Mouse (Mus musculus) liver, embryonic 13.5 days (tissue): ENCODE measurements at regions not wholly inside any gene's neighbourhood (a gene's known extent, or its start where the extent isn't known, plus 50 kb on each side); places are given as distances from the start of the nearest gene placed in this dataset.
A peak's percentile ranks its signal among the peaks of the same experiment; 100 is the strongest.
"Not testable (repeated sequence)": the region's sequence is repeated elsewhere in the genome, so short reads cannot be mapped to it uniquely, and the experiment has no call there.

ENCODE experiments used
- ATAC-seq: fragments of 200-750 bp; cut with Nextera tagmentation; 2 replicates; pipeline ENCODE4 v1.8.0; 2017; ENCODE audit warnings: low read depth, mild to moderate bottlenecking, moderate number of reproducible peaks, moderate library complexity
- DNase-seq: peaks from one replicate; pipeline ENCODE4 v3.0.0; 2022
- H3K27ac ChIP-seq: fragments of 300-500 bp; sonication (generic); 2 replicates; pipeline ENCODE4 v1.5.1; 2015; ENCODE audit warnings: moderate library complexity, mild to moderate bottlenecking, inconsistent platforms
- H3K27me3 ChIP-seq: fragments of 300-500 bp; sonication (generic); 2 replicates; pipeline ENCODE4 v1.6.1; 2015; ENCODE audit warnings: mild to moderate bottlenecking, inconsistent platforms
- H3K36me3 ChIP-seq: fragments of 300-500 bp; sonication (generic); 2 replicates; pipeline ENCODE4 v1.6.1; 2015; ENCODE audit warnings: mild to moderate bottlenecking, inconsistent platforms
- H3K4me1 ChIP-seq: fragments of 300-500 bp; sonication (generic); replicated peaks from 2 replicates; pipeline ENCODE4 v1.6.1; 2015; ENCODE audit warnings: inconsistent platforms
- H3K4me2 ChIP-seq: fragments of 300-500 bp; sonication (generic); 2 replicates; pipeline ENCODE4 v1.6.1; 2015; ENCODE audit warnings: inconsistent platforms, mild to moderate bottlenecking, moderate library complexity
- H3K4me3 ChIP-seq: fragments of 300-500 bp; sonication (generic); replicated peaks from 2 replicates; pipeline ENCODE4 v1.5.1; 2015; ENCODE audit warnings: mild to moderate bottlenecking, inconsistent platforms
- H3K9ac ChIP-seq: fragments of 300-500 bp; sonication (generic); 2 replicates; pipeline ENCODE4 v1.6.1; 2015; ENCODE audit warnings: mild to moderate bottlenecking, inconsistent platforms
- H3K9me3 ChIP-seq: fragments of 300-500 bp; sonication (generic); replicated peaks from 2 replicates; pipeline ENCODE4 v1.6.1; 2016; ENCODE audit warnings: inconsistent platforms
- WGBS: fragments of 180-500 bp; shearing (Covaris S2); methylation state at CpG from one replicate; pipeline ENCODE4 v1.1.7; 2015; ENCODE audit not compliant: insufficient replicate concordance; 5-methylcytosine and 5-hydroxymethylcytosine counted together

DNA sequence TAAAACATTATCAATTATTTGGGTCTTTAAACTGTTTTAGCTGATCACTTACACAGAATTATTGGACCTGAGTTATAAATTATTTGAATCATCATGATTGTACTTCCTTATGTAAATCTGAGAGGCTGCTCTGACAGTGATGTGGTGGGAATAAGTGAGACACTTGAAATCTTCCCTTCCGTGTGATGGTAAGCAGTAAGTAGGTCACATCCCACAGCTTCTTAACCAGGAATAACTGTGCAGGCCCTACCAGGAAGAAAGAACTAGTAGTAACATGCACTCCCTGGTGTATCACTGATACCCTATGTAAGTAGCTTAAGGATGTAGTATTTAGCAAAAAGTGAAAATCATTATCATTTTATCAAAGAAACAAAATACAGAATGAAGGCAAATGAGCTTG is 83.5 kb downstream of the Foxa2 start:
- not testable (repeated sequence) for H3K4me2 ChIP-seq, H3K36me3 ChIP-seq, H3K27me3 ChIP-seq, H3K9ac ChIP-seq, DNase-seq, ATAC-seq, H3K4me1 ChIP-seq, H3K27ac ChIP-seq, H3K4me3 ChIP-seq, H3K9me3 ChIP-seq
- 81% methylated on average over 1 of the region's 1 CpGs for WGBS

DNA sequence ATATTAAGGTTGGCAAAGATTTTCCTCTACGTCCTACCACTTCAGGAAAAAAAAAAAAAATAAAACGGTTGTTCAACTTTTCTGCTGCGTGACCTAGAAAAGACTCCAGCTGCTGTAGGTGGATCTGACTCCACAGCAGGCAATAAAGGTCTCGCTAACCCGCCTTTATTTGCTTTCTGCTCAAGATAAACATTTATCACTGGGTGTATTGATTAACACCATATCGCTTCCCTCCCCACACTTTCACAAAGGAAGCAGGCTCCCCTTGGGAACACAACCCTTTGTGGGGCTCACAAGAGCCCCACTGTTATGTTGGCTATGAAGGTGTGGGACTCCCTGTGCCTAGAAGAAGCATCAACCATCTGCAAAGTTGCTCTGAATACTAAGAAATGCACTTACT is 85.1 kb downstream of the Foxa2 start:
- DNase-seq (no peak), ATAC-seq (no peak; the same call in 1 of the 2 replicates)
- no peak overlapping the region for H3K4me3 ChIP-seq
- no peaks in the 10 kb centered on the region for H3K9me3 ChIP-seq
- WGBS = 45% methylated on average over 6 of the region's 6 CpGs
- H3K27ac ChIP-seq = no peak overlapping the region
- no peak overlapping the region for H3K9ac ChIP-seq
- no peaks in the 10 kb centered on the region for H3K36me3 ChIP-seq
- H3K4me2 ChIP-seq = no peak overlapping the region
- H3K27me3 ChIP-seq = no peaks in the 10 kb centered on the region
- H3K4me1 ChIP-seq = peaks cover 4% of the 10 kb centered on the region; the same call in 1 of the 2 replicates

DNA sequence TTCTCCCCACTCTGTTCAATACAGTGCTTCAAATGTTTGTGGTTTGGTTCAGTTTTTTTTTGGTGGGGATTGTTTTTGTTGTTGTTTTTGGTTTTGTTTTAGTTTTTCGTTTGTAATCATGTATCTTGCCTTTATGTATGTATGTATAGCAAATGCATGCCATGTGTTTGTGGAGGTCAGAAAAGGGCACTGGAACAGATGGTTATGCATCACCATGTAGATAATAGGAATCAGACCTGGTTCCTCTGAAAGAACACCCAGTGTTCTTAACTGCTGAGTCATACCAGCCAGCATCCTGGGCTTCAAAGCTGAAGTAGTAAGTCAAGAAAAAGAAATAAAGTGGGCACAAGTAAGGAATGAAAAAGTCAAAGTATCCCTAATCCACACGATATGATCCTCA is 92.6 kb downstream of the Foxa2 start:
- no peaks in the 10 kb centered on the region for H3K27me3 ChIP-seq
- no peak overlapping the region for H3K4me2 ChIP-seq
- no peak overlapping the region for H3K9ac ChIP-seq
- no peak overlapping the region for H3K4me3 ChIP-seq
- H3K9me3 ChIP-seq = no peaks in the 10 kb centered on the region
- no peak overlapping the region for H3K27ac ChIP-seq
- DNase-seq (no peak), ATAC-seq (no peak)
- H3K36me3 ChIP-seq = no peaks in the 10 kb centered on the region
- WGBS = 43% methylated on average over 2 of the region's 2 CpGs
- no peaks in the 10 kb centered on the region for H3K4me1 ChIP-seq

DNA sequence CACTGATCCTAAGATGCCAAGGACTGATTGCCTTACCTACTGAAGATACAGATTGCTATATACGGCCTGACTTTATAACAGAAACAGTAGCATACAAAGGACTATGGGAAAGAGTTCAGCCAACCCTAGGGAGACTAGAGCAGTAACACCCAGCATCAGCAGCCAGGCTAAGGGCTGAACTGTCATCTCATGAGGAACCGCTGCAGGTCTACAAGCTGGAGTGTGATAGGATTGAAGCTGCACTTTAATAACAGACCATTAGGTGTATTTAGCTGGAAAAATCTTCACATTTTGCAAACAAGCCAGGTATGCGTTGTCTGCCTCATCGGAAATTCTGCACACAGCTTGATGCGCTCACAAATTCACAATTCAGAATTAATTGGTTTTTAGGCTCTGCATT is 95.5 kb downstream of the Foxa2 start:
- Histone ChIP-seq H3K4me2 (no peak overlapping the region), H3K27ac (no peak overlapping the region), H3K9me3 (no peaks in the 10 kb centered on the region), H3K4me3 (no peak overlapping the region), H3K9ac (no peak overlapping the region), H3K4me1 (no peaks in the 10 kb centered on the region), H3K36me3 (no peaks in the 10 kb centered on the region), H3K27me3 (no peaks in the 10 kb centered on the region)
- ATAC-seq (no peak), DNase-seq (no peak)
- 79% methylated on average over 5 of the region's 5 CpGs for WGBS

DNA sequence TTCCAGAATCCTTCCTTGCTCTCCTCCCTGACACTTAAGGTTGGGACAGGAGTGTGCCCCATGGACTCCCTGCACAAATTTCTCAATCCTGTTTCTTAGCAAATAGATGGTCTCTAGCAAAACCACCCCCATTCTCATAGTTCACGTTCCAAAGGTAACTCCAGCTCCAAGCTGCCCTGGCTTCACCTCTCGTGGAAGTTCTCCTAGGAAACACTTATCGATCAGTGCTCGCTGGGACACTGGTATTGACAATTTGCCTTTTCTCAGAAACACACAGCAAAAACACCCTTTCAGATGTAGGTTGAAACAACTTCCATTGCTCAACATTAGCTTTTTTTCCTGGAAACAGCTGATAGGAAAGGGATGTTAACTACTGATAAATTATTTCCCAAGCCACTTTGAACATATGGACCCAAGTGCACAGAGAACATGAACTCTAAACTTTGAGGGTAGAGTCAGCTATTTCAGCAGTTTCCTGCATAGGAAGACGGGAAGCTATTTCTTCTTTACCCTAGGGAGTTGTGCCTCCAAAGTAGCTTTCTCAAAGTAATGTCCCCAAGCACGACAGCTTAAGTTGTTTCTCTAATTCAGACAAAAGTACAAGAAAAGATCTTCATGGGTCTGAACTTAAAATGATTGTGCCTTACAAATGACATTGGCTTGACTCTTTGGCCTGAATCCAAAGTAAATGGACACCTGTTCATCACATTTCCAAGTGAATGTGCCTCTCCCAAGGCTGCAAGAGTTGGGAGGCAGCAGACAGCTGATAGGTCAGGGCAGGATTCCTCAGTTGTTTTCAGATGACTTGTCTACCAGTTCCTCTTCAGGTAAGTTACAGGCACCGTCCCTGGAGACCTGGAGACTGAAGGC is 102.4 kb downstream of the Foxa2 start:
- H3K27me3 ChIP-seq = no peaks in the 10 kb centered on the region
- H3K9ac ChIP-seq = no peak overlapping the region
- H3K27ac ChIP-seq = no peak overlapping the region
- H3K4me2 ChIP-seq = no peak overlapping the region
- ATAC-seq (no peak), DNase-seq (no peak)
- H3K4me1 ChIP-seq = 0 out of 2 replicates have a peak, but pooled peaks cover 3% of the 10 kb centered on the region
- H3K4me3 ChIP-seq = no peak overlapping the region
- H3K9me3 ChIP-seq = no peaks in the 10 kb centered on the region
- H3K36me3 ChIP-seq = no peaks in the 10 kb centered on the region
- WGBS = 49% methylated on average over 7 of the region's 7 CpGs

DNA sequence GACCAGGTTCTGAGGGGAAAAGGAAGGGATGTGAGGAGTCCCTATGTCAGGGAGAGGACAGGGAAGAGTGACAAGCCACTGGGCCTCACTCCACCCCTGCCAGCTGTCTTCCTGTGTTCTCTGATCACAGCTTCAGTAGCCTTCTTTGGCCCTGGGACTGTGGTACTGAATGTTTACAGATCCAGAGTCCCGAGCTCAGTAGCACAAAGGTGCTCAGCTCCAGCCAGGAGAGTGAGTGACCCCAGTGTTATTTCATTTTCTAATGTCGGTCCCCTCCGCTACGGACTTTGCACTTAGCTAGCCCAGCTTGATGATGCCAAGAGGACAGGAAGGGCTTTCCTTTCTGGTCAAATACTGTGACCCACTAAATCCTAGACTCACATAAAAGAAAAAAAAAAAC is 104.2 kb downstream of the Foxa2 start:
- H3K4me1 ChIP-seq = 0 out of 2 replicates have a peak, but pooled peaks cover 3% of the 10 kb centered on the region
- H3K36me3 ChIP-seq = no peaks in the 10 kb centered on the region
- H3K9me3 ChIP-seq = no peaks in the 10 kb centered on the region
- ATAC-seq = peak; percentile 73
- H3K27ac ChIP-seq = peak overlapping the region; percentile 39; the same call in 1 of the 2 replicates
- H3K9ac ChIP-seq = no peak overlapping the region
- no peak overlapping the region for H3K4me2 ChIP-seq
- H3K27me3 ChIP-seq = no peaks in the 10 kb centered on the region
- 58% methylated on average over 4 of the region's 4 CpGs for WGBS
- no peak overlapping the region for H3K4me3 ChIP-seq
- no peak for DNase-seq

DNA sequence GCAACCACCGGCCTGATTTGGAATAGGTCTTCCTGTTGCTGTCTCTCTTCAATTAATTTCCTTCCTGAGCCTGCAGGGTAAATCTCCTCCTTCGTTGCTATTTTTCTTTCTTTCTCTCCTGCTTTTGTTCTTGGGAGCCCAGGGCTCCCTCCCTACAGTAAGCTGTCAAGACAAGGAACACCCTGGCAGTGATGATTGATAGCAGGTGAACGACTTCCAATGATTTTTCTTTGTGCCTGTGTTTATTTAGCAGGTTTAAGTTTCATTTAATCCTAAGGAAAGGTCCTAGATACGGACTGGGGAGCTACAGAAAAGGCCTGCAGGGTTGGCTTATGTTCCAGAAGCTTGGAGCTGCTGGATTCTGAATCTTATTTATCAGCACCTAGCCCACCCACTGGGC is 105.5 kb downstream of the Foxa2 start:
- Histone ChIP-seq H3K27ac (no peak overlapping the region), H3K9ac (no peak overlapping the region), H3K9me3 (no peaks in the 10 kb centered on the region), H3K27me3 (no peaks in the 10 kb centered on the region), H3K4me2 (no peak overlapping the region), H3K36me3 (no peaks in the 10 kb centered on the region), H3K4me3 (no peak overlapping the region), H3K4me1 (0 out of 2 replicates have a peak, but pooled peaks cover 3% of the 10 kb centered on the region)
- WGBS = 18% methylated on average over 4 of the region's 4 CpGs
- no peak for ATAC-seq
- no peak for DNase-seq

DNA sequence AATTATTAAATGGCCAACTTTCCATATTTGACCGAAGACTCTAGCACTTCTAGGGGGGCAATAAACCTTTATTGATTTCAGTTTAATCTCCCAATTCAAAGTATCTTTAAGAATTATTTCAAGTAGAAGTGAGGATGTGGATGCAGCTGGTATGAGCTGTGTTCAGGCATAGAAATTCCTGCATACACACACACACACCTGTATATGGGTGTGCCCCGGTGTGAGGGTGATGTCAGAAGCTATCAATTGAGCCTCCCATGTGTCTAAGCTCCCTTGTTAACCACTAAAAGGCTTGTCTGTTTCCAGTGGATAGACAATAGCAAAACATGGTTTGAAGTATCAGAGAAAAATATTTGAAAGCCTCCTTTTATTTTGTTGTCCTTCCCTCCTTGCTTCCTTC is 114.3 kb downstream of the Foxa2 start:
- Histone ChIP-seq H3K4me1 (no peaks in the 10 kb centered on the region), H3K9me3 (no peaks in the 10 kb centered on the region), H3K27me3 (no peaks in the 10 kb centered on the region), H3K4me2 (no peak overlapping the region), H3K36me3 (no peaks in the 10 kb centered on the region), H3K27ac (no peak overlapping the region), H3K4me3 (no peak overlapping the region), H3K9ac (no peak overlapping the region)
- WGBS = 63% methylated on average over 2 of the region's 2 CpGs
- ATAC-seq (no peak), DNase-seq (no peak)

DNA sequence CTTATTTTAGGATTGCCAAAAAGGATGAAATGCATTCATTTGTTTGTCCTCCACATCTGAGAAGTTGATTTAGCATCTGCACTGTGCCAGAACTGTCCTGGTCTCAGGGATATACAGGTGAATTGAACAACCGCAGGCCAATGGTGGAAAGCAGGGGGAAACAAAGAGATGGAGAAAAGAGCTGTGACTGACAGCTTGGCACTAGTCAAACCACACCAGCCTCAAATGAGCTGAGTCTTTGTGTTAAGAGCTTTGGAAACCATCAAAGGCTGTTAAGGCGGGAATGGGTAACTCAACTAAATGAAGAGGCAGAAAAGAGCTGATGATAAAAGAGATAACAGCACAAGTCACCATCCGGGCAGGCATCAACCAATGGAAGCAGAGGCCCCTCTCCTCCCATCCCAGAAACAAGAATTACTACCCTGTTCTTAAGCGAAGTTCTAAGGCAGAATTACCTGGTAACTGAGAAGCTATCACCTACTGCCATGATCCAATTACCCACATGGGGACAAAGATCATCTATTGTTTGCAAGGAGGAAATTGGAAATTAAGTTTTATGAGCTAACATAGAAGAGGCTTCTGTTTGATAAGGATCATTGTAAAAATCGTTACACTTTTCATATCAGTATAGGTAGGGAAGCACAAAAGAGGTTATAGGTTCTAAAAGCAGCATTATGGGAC is 117.6 kb downstream of the Foxa2 start:
- DNase-seq (no peak), ATAC-seq (no peak)
- 51% methylated on average over 5 of the region's 5 CpGs for WGBS
- Histone ChIP-seq H3K4me3 (no peak overlapping the region), H3K9me3 (no peaks in the 10 kb centered on the region), H3K36me3 (no peaks in the 10 kb centered on the region), H3K4me1 (no peaks in the 10 kb centered on the region), H3K9ac (no peak overlapping the region), H3K27me3 (no peaks in the 10 kb centered on the region), H3K27ac (no peak overlapping the region), H3K4me2 (no peak overlapping the region)

DNA sequence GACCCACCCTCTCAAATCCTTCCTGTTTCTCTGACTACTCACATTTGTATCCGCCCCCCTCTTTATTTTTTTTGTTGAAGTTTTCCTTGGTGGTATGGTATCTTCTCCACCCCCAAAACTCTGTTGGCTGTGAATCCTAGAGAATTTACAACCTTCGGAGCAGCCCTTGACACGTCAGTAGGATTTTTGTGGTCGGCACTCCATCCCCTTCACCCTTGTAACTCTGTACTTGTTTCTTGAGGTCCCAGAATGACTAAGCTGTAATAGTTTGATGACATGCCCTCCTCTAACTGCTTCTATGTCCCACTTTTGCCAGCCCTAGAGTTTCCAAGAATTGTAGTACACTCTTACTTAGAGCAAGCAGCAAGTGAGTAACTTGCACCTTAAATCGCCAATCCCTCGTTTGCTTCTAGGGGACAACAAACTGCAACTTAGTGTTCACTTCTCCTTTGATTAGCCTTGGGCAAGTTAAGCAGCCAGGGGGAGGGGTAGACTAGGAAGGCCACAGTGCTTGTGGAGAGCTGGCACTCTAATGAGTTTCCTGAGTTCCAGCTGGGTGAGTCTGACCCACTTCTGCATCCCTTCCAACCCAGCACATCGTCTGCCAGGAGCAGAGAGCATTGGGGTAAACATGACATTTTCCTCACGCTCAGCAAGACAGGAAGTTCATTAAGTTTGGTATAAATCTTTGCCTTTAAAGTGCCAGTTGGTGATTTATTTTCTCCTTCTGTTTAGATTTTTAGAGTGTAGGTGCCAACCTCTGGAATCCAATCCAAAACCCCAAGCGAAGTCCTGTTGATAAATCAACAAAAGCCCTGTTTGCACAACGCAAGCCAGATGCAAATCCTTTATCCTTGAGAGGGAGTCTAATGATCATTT is 118.7 kb downstream of the Foxa2 start:
- DNase-seq = no peak
- H3K4me2 ChIP-seq = no peak overlapping the region
- no peak overlapping the region for H3K27ac ChIP-seq
- no peaks in the 10 kb centered on the region for H3K36me3 ChIP-seq
- no peaks in the 10 kb centered on the region for H3K27me3 ChIP-seq
- no peaks in the 10 kb centered on the region for H3K4me1 ChIP-seq
- no peak for ATAC-seq
- 45% methylated on average over 10 of the region's 10 CpGs for WGBS
- H3K9ac ChIP-seq = no peak overlapping the region
- H3K4me3 ChIP-seq = no peak overlapping the region
- H3K9me3 ChIP-seq = no peaks in the 10 kb centered on the region

DNA sequence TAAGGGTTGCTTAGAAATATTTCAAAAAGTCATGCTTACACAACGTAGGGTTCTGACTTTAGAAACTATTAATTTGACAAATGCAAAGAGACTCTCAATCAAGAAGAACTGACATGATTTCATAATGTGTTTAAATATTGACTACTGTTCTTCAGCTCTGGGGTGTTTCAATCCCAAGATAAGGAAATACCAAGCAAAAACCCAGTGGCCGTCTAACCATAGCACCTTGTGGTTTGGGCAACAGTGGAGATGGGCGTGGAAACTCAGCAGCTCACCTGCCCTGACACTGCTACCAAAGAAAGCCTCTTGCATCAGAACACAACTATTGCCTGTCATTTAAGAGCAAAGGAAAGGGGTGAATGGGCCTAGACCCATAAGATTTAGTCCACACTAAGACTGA is 119.9 kb downstream of the Foxa2 start:
- H3K4me1 ChIP-seq = no peaks in the 10 kb centered on the region
- no peaks in the 10 kb centered on the region for H3K27me3 ChIP-seq
- no peaks in the 10 kb centered on the region for H3K9me3 ChIP-seq
- H3K4me3 ChIP-seq = no peak overlapping the region
- no peak for DNase-seq
- no peak overlapping the region for H3K4me2 ChIP-seq
- WGBS = 53% methylated on average over 3 of the region's 3 CpGs
- no peak overlapping the region for H3K9ac ChIP-seq
- no peak for ATAC-seq
- H3K36me3 ChIP-seq = no peaks in the 10 kb centered on the region
- H3K27ac ChIP-seq = no peak overlapping the region
